Mouse (Mus musculus): ENCODE measurements at regions not wholly inside any gene's neighbourhood (a gene's known extent, or its start where the extent isn't known, plus 50 kb on each side); places are given as distances from the start of the nearest gene placed in this dataset.

DNA sequence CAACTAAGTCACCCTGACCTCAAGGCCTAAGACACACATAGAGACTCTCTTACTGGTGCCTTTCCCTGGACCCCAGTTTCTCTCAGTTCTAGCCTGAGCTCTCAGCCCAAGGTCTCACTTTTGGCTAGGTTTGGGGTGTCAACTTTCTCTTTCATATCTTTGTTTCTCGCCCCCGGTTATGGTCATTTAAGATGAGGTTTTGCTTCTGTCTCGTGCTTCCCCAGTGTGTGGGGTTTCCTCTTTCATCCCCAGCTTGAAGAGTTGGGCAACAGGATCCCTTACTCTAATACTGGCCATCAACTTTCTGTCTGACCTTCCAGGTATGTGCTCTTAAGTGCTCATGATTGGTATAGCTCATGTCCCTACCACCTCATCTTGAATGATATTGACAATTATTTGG lies 67.5 kb downstream of the Lmo4 start:
- ATAC-seq (ENCODE audit: low read depth) (no peak), DNase-seq (no peak)
- Histone ChIP-seq H3K27ac (no peak overlapping the region), H3K36me3 (no peaks in the 10 kb centered on the region), H3K4me1 (replicated peaks) (no peaks in the 10 kb centered on the region), H3K9me3 (replicated peaks) (no peaks in the 10 kb centered on the region), H3K4me2 (no peak overlapping the region), H3K4me3 (replicated peaks) (no peak overlapping the region), H3K9ac (no peak overlapping the region), H3K27me3 (no peaks in the 10 kb centered on the region)
- 55% methylated on average over 3 of the region's 3 CpGs for WGBS (ENCODE audit: insufficient replicate concordance)

DNA sequence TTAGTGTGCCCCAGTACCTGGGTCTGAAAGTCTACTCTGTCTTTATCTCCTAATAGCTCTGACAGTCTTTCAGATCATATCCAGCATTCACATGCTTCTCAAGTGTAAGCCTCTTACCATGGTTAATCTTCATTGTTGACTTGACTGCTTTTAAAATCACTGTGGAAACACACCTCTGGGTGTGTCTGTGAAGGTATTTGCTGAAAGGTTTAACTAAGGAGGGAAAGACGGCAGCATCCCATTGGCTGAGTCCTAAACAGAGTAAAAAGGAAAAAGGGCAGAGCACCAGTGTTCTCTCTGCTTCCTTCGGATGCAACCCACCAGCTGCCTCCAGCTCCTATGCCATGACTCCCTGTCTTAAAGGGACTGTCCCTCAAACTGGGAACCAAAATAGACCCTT lies 68.6 kb downstream of the Lmo4 start:
- Histone ChIP-seq H3K9me3 (replicated peaks) (no peaks in the 10 kb centered on the region), H3K27ac (no peak overlapping the region), H3K36me3 (no peaks in the 10 kb centered on the region), H3K27me3 (no peaks in the 10 kb centered on the region), H3K9ac (no peak overlapping the region), H3K4me3 (replicated peaks) (no peak overlapping the region), H3K4me2 (no peak overlapping the region), H3K4me1 (replicated peaks) (no peaks in the 10 kb centered on the region)
- ATAC-seq (ENCODE audit: low read depth): no peak
- 64% methylated on average over 2 of the region's 2 CpGs for WGBS (ENCODE audit: insufficient replicate concordance)
- no peak for DNase-seq

DNA sequence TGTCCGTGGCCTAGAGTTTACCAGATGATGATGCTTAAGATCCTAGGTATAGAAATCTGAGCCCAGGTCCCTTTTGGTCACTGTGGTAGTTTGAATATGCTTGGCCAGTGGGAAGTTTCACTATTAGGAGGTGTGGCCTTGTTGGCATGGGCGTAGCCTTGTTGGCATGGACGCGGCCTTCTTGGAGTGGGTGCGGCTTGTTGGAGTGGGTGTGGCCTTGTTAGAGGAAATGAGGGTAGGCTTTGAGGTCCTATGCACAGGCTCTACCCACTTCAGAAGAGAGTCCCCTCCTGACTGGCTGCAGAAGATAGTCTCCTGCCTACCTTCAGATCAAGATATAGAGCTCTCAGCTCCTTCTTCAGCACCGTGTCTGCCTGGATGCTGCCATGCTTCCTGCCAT lies 69.4 kb downstream of the Lmo4 start:
- Histone ChIP-seq H3K9ac (no peak overlapping the region), H3K9me3 (replicated peaks) (no peaks in the 10 kb centered on the region), H3K36me3 (no peaks in the 10 kb centered on the region), H3K27ac (no peak overlapping the region), H3K4me3 (replicated peaks) (no peak overlapping the region), H3K27me3 (no peaks in the 10 kb centered on the region), H3K4me2 (no peak overlapping the region), H3K4me1 (replicated peaks) (no peaks in the 10 kb centered on the region)
- WGBS (ENCODE audit: insufficient replicate concordance): 88% methylated on average over 6 of the region's 6 CpGs
- DNase-seq: no peak
- ATAC-seq (ENCODE audit: low read depth): no peak

DNA sequence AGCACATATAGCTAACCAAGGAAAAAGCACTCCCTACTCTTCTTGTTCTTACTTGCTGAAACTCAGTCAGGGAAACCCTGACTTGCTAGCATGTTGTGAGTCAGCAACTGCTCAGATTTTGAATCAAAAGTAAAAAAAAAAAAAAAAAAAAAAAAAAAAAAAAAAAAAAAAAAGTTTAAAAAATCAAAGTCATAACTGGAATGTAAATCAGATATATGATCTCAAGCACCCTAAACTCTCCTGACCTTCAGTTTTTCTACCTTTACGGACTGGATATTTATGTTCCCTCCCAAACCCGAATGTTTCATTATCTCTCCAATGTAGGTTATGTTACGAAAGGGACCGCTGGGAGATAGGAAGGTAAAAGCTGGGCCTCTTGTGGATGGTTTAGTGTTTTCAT lies 77.0 kb downstream of the Lmo4 start:
- H3K9ac ChIP-seq: no peak overlapping the region
- no peak for ATAC-seq (ENCODE audit: low read depth)

DNA sequence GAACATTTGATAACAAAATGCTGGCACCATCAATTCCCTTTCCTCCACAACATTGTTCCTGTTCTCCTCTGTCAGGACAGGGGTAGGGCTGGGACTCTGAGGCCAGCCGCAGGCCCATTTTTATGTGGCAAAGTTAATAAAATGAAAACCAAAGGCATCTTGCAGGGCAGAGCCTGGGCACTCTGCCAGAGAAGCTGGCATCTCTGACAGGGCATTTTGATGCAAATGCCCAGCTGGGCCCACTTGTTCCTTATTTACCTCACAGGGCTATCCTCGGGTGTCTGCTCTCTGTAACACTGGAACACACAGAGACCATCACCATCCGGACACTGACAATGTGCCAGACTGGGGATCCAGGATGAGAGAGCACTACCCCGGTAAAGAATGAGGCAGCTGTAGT lies 80.7 kb downstream of the Lmo4 start:
- Histone ChIP-seq H3K27ac (no peak overlapping the region), H3K9me3 (replicated peaks) (no peaks in the 10 kb centered on the region), H3K36me3 (no peaks in the 10 kb centered on the region), H3K27me3 (no peaks in the 10 kb centered on the region), H3K4me1 (replicated peaks) (no peaks in the 10 kb centered on the region), H3K4me2 (no peak overlapping the region), H3K4me3 (replicated peaks) (no peak overlapping the region), H3K9ac (no peak overlapping the region)
- 65% methylated on average over 4 of the region's 4 CpGs for WGBS (ENCODE audit: insufficient replicate concordance)
- no peak for ATAC-seq (ENCODE audit: low read depth)
- DNase-seq: no peak

More for the DNA sequence above, 77.0 kb downstream of the Lmo4 start:
- 76% methylated on average over 4 of the region's 4 CpGs for WGBS (ENCODE audit: insufficient replicate concordance)
- Histone ChIP-seq H3K4me3 (replicated peaks) (no peak overlapping the region), H3K9me3 (replicated peaks) (no peaks in the 10 kb centered on the region), H3K4me2 (no peak overlapping the region), H3K36me3 (no peaks in the 10 kb centered on the region), H3K4me1 (replicated peaks) (no peaks in the 10 kb centered on the region), H3K27ac (no peak overlapping the region), H3K27me3 (no peaks in the 10 kb centered on the region)
- DNase-seq: no peak

DNA sequence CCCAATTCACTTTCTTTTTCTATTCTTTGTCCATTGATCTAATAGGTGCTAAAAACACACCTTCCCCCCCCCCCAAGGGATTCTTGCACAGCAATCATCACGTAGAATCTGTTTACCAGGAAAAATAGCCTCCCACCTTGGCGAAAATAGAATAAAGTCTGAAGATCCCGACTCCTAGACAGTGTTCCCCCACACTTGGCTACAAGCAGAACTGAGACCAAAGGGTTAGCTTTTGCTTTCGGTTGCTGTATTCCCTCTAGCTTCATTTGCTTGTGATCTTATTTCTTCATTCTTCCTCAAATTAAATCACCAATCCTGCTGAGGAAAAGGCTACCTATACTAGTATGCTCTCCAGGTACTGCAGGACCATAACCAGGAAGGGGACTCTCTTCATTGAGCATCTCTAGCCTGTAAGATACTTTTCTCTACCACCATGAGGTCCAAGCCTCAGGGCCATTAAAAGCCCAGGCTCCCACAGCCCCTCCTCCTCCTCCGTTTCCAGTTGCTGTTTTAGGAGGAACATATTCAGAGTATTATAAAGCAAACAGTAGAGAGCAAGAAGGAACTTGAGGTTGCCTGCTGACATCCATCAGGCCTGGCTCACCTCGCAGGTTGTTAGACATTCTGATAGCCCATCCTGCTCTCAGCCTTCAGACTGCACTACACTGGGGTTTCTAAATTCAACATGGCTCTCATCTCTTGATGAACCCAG lies 81.5 kb downstream of the Lmo4 start:
- no peak overlapping the region for H3K27ac ChIP-seq
- no peak overlapping the region for H3K9ac ChIP-seq
- no peak overlapping the region for H3K4me3 ChIP-seq (replicated peaks)
- H3K9me3 ChIP-seq (replicated peaks): no peaks in the 10 kb centered on the region
- ATAC-seq (ENCODE audit: low read depth): no peak
- no peak for DNase-seq
- WGBS (ENCODE audit: insufficient replicate concordance): 55% methylated on average over 6 of the region's 6 CpGs
- H3K27me3 ChIP-seq: no peaks in the 10 kb centered on the region
- H3K4me1 ChIP-seq (replicated peaks): no peaks in the 10 kb centered on the region
- no peak overlapping the region for H3K4me2 ChIP-seq
- no peaks in the 10 kb centered on the region for H3K36me3 ChIP-seq

DNA sequence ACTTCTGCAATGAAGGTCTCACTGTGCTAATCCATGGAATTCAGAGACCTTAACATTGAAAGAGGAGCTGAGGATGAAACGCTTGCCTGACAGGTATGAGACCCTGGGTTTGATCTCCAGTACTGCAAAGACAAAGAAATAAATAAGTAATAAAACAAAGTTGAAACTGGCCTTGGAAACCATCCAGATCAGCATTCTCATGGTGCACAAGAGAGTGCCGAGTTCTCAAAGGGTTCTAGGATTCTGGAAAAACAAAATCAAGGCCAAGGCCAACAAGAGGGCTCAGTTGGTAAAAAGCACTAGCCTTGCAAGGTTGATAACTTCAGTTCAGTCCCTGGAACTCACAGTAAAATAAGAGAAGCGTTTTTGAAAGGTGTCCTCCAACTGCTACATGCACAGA lies 85.9 kb downstream of the Lmo4 start:
- no peak for DNase-seq
- Histone ChIP-seq H3K27me3 (no peaks in the 10 kb centered on the region), H3K4me3 (replicated peaks) (no peak overlapping the region), H3K36me3 (no peaks in the 10 kb centered on the region), H3K4me1 (replicated peaks) (no peaks in the 10 kb centered on the region), H3K27ac (no peak overlapping the region), H3K9ac (no peak overlapping the region), H3K4me2 (no peak overlapping the region), H3K9me3 (replicated peaks) (no peaks in the 10 kb centered on the region)
- ATAC-seq (ENCODE audit: low read depth): no peak
- WGBS (ENCODE audit: insufficient replicate concordance): 45% methylated on average over 3 of the region's 3 CpGs

DNA sequence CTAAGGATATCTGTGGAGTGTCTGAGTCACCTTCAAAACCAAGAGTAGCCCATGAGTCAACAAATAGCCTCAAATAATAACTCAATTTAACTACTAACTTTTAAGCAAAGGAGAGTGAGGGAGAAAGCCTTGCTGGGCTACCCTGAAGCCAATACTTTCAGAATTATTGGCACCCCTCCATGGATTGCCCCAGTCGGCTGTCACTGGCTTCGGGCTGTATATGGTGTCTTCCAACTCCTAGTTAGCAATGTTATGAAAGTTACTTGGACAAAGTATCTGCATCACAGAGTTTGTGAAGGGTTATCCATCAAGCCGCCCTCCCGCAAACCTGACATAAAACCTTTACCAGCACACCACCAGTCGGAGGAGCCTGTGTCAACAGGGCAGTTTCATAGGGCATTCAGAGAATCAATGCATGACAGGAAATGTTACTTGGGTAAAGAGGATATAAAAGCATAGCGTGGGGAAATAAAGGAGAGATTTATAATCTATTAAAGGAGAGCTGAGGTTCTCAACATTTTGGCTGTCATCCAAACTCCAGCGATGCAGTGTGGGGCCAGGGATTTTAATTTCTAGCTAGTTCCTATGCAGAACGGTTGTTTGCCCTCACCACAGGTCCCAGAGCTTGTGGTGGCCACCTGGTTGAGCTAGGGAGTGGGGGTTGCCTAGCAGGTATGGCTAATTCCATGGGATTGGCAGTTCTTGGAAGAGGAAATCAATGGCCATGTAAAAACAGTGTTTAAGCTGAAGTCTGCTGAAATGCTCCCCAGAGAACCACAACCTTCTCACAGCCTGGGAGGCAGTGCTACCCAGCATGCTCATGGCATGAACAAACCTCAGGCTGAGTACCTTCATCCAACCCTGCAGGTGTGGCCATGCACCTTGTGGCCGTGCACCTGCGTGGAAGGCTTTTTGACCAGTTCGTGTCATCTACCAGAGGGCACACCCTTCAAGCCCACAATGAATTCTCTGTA lies 91.1 kb downstream of the Lmo4 start:
- DNase-seq (no peak), ATAC-seq (ENCODE audit: low read depth) (no peak)
- no peaks in the 10 kb centered on the region for H3K9me3 ChIP-seq (replicated peaks)
- H3K4me1 ChIP-seq (replicated peaks): no peaks in the 10 kb centered on the region
- H3K36me3 ChIP-seq: no peaks in the 10 kb centered on the region
- no peak overlapping the region for H3K9ac ChIP-seq
- WGBS (ENCODE audit: insufficient replicate concordance): 69% methylated on average over 11 of the region's 11 CpGs
- H3K27ac ChIP-seq: no peak overlapping the region
- no peak overlapping the region for H3K4me3 ChIP-seq (replicated peaks)
- H3K27me3 ChIP-seq: no peaks in the 10 kb centered on the region
- no peak overlapping the region for H3K4me2 ChIP-seq

DNA sequence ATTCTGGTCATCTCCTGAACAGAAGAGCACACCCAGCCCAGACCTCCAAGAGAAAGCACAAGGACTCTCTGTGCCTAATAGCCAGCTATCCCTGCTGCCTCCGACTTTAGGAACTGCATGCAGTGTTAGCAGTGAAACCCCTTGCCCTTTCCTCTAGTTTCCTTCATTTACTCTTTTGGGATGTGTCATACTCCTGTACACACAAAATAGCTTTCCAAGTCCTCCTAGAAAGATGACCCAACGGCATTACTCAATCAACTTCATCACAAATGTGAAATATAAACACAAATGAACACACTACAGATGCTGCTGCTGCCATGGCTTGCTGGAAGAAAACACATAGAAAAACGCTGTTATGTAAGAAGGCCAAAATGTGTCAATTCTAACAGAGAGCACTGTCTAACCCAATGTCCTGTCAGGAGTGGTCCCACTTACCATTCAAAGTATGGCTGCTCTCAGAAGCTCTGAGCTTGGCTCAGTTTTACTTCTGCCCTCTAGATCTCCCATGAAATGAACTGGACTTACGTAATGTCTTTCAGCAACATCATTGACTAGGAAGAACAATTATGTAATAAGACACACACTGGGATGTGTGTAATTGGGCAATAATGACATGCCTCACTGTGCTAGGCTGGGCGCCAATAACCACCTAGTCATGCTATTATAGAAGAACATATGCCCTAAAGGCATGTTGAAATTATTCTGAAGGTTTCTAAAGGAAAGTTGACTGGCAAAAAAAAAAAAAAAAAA lies 94.5 kb downstream of the Lmo4 start:
- Histone ChIP-seq H3K27me3 (no peaks in the 10 kb centered on the region), H3K4me1 (replicated peaks) (no peaks in the 10 kb centered on the region), H3K27ac (no peak overlapping the region), H3K9me3 (replicated peaks) (no peaks in the 10 kb centered on the region), H3K4me3 (replicated peaks) (no peak overlapping the region), H3K4me2 (no peak overlapping the region), H3K36me3 (no peaks in the 10 kb centered on the region), H3K9ac (no peak overlapping the region)
- ATAC-seq (ENCODE audit: low read depth): no peak
- DNase-seq: no peak
- 57% methylated on average over 5 of the region's 5 CpGs for whole genome bisulfite sequencing (ENCODE audit: insufficient replicate concordance)

DNA sequence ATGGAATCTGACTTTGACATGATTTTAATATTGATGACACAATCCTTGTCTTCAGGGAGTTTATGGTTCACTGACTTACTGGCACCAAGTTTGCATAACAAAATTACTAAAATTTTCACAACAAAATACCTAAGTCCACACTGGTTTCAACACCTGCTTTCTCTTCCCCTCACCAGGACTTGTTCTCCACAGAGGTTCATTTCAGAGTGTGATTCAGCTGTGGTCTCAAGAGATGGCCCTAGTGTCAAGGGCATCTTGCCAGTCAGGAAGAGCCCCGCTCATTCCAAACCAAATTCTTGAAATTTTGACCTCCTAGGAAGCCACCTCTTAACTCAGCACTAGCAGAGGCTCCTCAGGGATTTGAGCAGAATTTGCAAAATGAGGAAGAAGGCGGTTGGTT lies 95.3 kb downstream of the Lmo4 start:
- H3K36me3 ChIP-seq: no peaks in the 10 kb centered on the region
- no peak overlapping the region for H3K4me2 ChIP-seq
- no peak overlapping the region for H3K9ac ChIP-seq
- H3K9me3 ChIP-seq (replicated peaks): no peaks in the 10 kb centered on the region
- 55% methylated on average over 2 of the region's 2 CpGs for WGBS (ENCODE audit: insufficient replicate concordance)
- H3K4me3 ChIP-seq (replicated peaks): no peak overlapping the region
- DNase-seq: no peak
- H3K4me1 ChIP-seq (replicated peaks): no peaks in the 10 kb centered on the region
- no peak overlapping the region for H3K27ac ChIP-seq
- no peak for ATAC-seq (ENCODE audit: low read depth)
- no peaks in the 10 kb centered on the region for H3K27me3 ChIP-seq

DNA sequence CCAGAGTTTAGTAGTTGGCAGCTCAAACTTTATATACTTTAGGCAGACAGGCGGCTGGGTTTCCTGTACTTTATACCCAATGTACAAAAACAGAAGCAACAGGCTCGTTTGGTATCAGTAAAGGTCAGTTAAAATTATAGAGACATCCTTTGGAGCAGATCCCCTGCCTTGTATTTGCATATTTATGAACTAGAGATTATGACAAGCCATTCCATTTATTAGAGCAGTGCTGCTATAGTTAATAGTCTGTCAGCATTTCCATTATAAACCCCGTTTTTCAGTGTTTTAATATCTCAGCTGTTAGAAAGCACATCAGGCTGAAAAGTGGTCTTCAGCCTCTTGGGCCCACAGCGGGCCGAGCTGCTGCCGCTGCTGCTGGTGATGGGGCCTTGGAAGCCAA lies 96.7 kb downstream of the Lmo4 start:
- WGBS (ENCODE audit: insufficient replicate concordance): 64% methylated on average over 6 of the region's 6 CpGs
- no peak overlapping the region for H3K27ac ChIP-seq
- no peak for DNase-seq

More for the DNA sequence above, 96.7 kb downstream of the Lmo4 start:
- Histone ChIP-seq H3K9ac (no peak overlapping the region), H3K4me3 (replicated peaks) (no peak overlapping the region), H3K36me3 (no peaks in the 10 kb centered on the region), H3K27me3 (no peaks in the 10 kb centered on the region), H3K4me1 (replicated peaks) (no peaks in the 10 kb centered on the region), H3K9me3 (replicated peaks) (no peaks in the 10 kb centered on the region), H3K4me2 (no peak overlapping the region)
- no peak for ATAC-seq (ENCODE audit: low read depth)
